Mouse (Mus musculus): ENCODE measurements around the gene Kncn. TPM values are rescaled to one million over a fixed set of nuclear protein-coding genes. Genes with fewer than 3 reads are reported as not detected.

Kncn gene
- total RNA-seq, 2 experiments from 2014 or later, result not detected

DNA sequence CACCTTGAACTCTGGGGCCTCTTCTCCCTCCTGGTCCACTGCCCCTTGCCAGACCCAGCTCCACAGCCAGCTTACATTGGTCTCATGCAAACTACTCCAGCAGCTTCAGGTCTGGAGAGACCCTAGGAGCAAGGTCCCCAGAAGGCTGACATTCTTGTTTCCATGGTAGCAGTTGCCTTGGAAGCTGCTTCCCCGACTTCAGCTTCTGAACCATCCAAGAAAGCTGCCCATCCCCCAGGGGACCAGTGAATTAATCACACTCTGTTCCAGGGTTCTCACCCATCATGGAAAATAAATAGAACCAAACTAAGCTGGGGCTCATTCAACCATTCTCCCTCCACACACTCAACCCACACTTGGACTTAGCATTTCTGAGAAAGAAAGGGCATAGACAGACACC, 3.0 kb upstream of the Kncn start:
- DNase-seq, result no peak

DNA sequence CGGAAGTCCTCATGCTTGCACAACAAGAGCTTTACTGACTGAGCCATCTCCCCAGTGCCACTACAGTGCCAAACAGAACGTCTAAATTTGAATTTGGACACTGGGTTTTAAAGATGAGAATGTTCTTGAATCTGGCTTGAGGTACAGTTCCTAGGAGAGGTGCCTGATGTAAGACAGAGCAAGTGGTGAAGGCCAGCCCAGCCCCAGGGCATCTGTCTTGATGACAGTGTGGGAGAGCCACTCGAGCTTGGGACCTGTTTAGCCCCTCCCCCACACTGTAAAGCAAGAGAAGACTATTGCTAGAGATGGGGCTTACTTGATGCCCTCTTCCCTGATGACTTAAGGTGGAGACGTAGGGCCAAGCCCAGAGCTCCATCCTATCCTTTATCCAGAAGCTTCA, 2.0 kb upstream of the Kncn start:
- DNase-seq, result no peak

DNA sequence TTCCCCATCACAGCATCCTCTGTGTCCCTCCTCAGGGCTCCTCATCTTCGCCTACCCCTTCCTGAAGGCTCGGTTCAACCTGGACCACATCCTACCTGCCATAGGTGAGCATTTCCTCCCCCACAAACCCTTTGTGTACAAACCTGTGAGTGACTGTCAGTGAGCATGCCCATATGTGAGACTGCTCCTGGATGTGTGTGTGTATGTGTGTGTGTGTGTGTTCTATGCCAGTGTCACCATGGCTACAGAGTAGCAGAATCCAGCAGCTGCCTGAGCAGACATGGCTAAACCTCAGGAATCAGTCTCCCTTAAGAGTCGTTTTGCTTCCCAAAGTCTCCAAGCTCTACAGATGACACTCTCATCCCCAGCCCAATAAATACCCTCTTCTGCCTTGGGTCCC, 1.6 kb downstream of the Kncn start:
- no peak for DNase-seq

DNA sequence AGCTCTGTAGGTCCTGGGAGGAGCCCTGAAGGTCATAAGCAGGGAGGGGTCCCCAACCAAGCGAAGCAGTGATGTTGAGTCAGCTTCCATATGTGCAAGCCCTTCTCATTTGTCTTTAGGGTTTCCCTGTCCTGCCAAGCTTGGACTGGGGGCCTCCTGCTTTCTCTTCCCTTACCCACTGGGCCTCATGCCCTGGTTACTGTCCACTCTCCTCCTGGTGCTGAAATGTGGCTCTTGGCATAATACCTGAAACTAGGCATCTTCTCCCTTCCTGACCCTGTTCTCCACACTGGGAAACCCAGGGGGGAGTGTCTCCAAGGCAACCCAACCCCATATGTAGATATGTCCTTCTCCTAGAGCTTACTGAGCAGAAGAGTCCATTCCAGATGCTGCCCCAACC, 2.7 kb downstream of the Kncn start:
- DNase-seq, result peak; percentile 31

DNA sequence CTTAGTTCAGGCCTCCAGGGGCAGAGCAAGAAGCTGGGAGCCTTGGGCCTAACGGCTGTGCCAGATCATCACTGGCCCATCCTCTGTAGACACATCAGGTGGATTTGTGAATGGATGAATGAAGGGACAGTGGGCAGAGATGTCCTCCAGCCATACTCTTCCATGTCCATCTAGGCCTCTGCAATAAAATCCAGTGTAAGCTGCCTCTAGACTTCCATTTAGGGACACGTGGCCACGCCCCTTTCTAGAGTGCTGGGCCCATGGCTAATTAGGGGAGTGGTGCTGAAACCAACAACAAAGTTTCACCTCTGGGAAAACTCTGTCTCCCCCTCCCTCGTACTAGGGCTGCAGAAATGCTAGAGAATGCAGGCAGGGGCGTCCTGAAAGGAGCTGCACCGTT, 5.9 kb downstream of the Kncn start:
- DNase-seq, result no peak

DNA sequence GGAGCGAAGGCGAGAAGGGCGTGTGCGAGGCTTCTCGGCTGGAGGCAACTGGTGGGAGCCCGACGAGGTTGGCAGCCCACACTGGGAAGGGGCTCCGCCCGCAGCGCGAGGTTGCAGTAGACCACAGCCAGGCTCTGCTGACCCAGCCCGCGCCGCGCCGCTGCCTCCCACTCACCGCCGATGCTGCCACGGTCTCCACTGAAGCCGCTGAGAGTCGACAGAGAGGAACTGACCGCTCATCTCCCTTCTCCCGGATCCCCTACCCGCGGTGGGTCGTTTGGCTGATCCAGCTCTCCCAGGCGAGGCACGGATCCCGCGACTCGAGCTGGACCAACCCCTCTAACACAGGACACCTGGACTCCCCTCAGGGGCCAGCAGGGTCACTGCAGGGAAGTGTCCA, 6.4 kb downstream of the Kncn start, which contains the start of gene 6430628N08Rik:
Gene 6430628N08Rik, plus strand, starts transcription at position 113 of the 400 bp plus-strand sequence.
- no peak for DNase-seq

DNA sequence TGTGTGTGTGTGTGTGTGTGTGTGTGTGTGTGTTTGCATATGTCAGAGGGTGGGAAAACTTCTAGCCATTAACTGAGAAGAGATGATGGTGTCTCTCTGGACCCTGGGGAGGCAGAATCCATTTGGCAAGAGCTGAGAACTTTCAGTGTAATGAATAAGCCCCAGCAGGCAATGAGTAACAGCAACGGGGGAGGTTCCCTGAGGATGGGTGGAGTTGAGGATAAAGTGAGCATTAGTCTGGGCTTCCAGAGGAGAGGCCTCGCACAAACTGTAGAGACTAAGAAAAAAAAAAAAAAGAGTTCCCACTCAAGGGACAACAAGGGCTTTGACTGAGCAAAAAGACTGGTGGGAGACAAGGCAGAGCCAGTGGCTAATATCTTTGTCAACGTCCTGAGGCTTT, 10.1 kb downstream of the Kncn start:
- DNase-seq, result no peak

DNA sequence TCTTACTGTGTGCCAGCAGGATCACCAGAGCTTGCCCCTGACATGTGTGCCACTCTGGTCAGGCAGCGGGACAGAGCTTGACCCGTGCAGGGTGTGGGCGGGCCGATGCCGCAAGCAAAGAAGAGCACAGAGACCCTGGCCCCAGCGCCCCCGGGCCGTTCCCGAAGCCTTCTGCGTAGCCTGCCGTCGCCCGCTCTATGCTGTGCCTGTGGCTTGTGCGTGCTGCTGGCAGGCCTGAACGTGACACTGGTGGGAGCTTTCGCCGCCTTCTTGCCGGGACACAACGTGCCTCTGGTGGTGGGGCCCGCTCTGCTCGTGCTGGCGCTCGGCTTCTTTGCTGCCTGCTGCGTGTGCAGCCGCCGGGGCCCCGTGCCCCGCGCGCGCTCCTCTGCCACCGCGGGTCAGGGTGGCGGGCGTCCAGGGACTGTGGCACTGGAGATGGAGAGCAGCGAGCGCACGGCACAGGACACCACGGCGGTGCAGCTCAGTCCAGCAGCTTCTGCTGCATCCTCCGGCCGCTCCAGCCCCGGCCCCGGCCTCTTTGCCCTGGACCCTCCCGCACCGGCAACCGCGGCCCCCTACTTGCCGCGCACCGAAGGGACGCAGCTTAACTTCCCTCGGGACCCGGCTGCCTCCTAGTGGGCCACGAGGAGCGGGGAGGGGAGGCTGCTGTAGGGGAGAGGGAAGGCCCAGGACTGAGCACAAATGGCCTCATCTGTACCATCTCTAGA, 13.9 kb downstream of the Kncn start:
- peak; percentile 11 for DNase-seq

DNA sequence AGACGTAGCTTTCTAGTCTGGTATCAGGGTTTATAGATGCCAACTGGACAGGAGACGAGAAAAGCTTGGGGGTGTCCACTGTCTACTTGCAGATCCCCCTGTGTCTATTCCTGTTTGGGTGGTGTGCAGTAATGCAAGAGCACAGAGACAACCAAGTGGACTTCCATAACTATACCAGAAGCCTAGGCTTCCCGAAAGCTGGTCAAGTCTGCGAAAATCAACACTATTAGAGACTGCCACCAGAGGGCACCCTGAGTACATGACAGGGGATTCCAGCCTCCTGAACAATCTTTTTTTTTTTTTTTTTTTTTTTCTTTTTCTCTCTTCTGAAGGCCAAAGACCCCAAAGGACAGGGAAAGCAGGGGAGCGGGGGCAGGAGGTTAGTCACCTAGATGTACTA, 18.6 kb downstream of the Kncn start:
- DNase-seq, result peak; percentile 89

DNA sequence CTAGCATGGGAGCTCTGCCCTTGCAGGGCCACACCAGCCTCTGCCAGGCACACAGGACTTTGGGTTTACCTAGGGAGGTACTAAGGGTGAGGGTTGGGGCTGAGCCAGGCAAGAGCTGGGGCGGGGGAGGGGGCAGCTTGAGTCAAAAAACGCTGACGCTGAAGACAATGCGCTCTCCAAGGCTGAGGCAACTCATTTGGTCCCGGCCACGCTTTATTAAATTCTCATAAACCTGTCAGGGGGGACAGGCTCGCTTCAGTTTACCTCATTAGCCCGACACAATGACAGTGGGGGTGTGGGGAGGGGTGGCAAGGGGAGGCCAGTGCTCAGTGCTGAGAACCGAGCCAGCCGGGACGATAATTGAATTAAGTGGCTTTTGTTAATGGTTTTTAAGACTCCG, 20.2 kb downstream of the Kncn start:
- no peak for DNase-seq

DNA sequence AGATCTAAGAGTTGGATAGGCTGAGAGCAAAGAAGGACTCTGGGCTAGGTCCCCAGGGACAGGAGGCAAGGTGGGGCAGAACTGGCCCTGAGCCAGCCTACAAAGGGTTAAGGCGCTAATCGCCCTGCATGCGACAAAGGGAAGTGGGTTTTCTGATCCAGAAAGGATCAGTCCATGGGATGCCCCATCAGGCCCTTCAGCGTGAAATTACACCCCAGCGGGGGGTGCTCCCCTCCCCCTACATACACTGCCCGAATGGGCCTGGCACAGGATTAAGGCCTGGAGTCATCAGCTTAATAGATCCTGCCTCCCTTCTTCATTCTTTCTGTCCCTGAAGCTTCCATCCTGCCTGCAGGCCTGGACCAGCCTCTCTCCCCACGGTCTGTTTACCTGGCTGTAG, 21.5 kb downstream of the Kncn start:
- DNase-seq, result no peak

DNA sequence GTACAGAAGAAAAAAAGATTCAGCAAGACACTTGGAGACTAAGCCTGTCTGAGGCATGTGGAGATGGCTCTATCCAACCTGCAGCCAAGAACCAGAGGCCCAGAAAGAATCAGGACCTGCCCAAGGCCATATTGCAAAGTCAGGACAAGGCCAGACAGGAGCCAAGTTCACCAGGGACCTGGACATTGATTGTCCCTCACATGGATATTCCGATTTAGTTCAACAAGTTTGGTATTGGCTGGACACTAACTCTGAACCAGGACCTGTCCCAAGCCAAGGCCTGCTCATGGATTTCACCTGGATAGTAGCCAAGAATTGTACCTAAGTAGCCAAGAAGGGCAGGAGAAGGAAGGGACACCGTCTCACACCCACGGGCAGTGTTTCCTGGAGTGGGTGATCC, 22.6 kb downstream of the Kncn start:
- no peak for DNase-seq

DNA sequence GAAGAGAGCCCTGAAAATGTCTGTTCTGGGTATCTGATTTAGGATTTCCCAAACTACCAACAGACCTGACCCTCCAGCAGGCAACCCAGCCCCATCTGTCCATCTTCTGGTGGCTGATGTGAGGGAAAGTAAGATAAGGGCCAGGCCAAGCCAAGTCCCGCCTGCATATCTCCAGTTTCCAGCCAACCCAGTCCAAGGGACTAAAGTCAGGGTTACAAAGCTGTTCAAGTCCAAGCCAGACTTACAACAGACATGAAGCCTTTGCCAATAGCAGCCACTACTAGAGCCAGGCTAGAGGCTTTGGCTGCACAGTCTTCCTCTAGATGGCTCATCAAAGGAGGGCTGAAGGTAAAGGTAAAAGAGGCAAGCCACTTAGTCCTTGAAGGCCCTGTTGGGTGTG, 23.8 kb downstream of the Kncn start:
- no peak for DNase-seq

DNA sequence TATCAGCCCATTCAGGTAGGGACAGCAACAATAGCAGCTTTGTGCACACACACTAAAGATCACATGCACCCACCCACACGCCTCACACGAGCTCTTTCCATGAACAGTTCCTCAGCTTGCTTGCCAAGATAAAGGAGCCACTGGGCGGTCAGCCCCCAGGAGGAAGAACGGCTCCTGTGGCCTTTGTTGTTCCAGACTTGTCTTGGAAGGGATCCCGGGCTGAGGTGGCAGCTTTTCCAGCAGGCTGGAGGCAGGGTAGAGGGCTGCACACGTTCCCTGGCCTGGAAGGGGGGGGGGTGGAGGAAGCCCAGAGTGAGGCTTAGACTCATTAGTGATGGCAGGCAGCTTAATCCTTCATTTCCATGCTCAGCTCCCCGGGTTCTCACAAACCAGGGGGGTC, 24.4 kb downstream of the Kncn start:
- DNase-seq, result peak; percentile 58

DNA sequence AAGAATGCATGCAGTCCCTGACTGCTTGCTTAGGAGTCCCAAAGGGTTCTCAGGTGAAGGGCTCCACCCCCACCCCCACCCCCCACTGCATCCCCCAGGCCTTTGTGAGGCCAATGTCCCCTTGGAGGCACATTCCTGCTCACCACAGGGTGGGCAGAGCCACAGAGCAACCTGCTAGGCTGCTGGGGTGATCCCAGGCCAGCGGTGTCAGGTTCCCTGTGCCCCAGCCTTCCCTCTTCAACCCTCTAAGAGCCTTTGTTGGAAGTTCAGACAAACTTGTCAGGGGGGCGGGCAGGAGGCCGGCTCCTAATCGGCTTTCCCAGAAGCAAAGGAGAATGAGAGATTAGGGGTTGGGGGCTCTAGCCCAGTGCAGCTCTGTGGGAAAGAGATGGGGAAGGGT, 27.4 kb downstream of the Kncn start:
- no peak for DNase-seq

DNA sequence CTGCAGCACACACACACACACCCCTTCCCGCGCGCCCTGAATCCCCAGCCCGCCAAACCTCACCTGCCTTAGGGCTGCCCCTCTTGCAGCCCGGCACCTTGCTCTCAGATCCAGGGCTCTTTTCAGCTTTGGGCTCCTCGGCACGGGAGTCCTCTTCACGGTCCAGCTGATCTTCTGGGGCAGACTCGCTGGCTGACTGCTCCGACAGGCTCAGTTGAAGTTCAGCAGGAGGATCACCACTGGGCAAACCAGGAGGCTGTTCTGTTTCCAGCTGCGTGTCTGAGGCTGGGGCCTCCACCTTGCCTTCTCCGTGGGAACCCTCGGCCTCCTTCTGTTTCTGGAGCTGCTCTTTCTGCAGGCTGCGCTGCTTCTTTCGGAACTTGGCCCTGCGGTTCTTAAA, 35.7 kb downstream of the Kncn start:
- no peak for DNase-seq

DNA sequence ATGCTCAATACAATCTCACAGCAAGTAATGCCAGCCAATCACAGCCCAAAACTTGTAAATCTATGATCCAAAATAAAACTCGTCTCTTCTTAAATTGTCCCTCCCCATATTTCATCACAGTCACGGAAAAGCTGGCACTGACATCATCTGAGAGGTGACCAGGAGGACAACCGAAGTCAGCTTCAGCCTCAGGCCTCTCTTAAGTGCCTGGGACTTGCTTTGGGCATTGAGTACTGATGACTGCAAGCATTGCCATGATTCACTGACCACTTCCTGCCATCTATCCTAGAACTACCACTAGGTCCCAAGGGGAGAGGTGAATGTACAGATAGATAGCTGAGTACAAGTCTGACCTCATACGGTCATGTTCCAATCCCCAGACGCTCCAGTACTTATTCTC, 38.5 kb downstream of the Kncn start:
- DNase-seq, result no peak

DNA sequence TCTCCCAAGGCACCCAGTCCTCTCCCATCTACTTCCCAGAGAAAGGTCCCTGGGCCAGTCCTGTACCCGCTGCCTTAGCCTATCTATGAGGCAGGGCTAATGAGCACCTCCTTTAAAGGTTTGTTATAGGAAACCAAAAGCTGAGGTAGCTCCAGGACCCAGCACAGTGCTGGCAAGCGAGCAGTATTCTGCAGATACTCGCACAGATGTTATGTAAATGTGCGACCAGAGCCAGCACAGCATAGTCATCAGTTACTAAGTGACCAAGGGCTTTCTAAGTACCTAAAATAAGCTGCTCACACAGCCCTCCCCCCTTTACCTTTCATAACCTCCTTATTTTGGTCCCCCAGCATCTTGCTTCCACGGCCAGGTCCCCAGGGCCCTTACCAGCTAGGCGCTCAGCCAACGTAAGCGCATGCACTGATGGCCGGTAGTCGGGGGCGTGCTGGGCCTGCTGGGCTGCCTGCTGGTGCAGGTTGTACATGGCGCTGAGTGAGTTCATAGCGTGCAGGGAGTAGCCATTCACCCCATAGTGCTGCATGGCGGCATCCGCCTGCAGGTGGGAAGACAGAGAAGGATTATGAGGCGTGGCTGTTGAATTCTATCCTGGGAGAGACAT, 39.2 kb downstream of the Kncn start:
- no peak for DNase-seq

DNA sequence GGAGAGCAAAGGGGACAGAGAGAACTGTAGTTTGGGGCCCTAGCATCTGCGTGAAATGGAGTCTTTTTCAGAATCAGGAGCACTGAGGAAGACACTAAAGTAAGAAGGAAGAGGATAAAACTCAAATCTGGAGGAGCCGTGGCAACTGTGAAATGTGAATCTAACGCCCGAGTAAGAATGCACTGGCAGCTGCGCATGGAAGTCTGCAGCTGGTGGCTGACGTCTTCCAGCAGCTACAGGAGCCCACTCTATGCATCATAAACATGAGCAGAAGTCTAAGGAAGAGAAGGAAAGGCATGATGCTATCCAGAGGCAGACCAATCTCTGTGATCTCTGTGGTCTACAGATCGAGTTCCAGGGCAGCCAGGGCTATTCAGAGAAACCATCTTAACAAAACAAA, 43.4 kb downstream of the Kncn start:
- no peak for DNase-seq

DNA sequence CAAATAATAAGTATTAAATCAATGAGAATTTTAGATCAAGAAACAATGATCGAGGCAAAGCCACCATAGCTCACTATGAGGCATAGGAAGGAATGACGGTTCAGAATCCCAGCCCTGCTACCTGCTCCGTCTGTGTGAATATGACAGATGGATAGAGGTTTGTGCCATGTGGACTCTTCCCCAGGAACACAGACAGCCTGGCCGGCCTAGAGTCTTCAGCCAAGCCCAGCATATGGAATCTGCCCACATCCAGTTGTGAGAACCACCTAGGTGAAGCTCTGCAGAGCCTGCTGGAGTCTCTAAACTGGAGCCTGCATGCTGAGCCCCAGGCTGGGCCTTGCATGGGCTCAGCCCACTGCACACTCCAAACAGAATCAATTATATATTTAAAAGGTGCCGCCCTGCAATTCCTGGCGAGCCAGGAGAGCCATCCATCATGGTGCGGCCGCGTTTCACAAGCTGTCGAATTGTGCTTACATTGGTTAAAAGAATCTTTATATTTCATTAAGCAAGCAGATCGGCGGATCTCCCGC, 47.4 kb downstream of the Kncn start:
- DNase-seq, result no peak

DNA sequence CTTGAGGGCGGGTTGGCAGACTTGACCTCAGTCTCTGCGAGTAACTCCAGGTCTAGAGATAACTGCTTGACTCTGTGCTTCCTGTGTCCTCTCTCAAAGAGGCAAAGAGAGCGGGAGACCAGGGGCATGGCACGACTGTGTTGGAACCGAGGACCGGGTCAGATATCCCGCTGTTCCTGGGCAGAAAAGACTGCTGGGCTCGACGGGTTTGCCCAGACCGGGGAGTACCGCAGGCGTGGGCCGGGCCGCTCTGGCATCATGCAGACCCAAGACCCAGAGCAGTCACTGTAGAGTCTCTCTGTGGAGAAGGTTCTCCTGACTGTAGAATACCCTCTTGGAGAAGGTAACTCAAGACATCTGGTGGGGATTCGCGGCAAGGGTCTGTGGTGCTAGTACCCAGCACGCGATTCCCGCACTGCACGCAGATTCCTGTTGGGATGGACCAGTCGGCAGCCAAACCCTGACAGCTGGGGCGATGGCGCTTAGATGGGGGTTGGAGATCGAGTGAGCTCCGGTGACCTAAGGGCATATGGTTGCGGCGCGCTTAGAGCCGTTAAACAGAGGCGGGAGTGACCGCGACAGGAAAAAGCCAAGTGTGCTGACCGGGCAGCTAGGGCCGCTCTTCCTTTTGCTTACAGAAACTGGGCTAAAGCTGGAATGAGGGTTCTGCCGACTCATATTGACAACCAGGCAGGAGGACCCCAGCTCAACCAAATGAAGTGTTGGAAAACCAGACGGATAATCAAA, 51.8 kb downstream of the Kncn start:
- no peak for DNase-seq

DNA sequence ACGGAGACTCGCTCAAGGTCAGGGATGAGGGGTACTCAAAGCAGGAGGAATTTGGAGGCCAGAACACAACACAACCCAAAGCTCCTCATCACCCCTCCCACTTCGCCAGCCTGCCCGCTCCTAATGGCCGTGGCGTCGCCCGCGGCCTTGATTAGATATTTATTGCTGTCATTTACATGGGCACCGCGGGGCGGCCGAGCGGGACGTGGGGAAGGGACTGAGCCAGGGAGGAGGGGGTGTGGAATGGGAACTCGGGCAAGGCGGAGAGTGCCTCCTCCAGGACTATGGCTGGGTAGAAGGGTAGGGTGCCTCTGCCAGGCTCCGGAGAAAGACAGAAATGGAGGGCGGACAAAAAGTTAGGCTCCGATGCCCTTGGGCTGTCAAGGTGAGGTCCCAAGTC, 52.4 kb downstream of the Kncn start:
- DNase-seq, result no peak

All from heart, postnatal 4 days (tissue).